Mouse (Mus musculus) lung, embryonic 14.5 days (tissue): ENCODE data around the gene Heatr9. TPM values are rescaled to one million over a fixed set of nuclear protein-coding genes. Genes with fewer than 3 reads are reported as not detected.
A peak's percentile ranks its signal among the peaks of the same experiment; 100 is the strongest.

Experiments
- ATAC-seq: fragments of 200-750 bp; cut with Nextera tagmentation; 2 replicates; pipeline ENCODE4 v1.8.0; 2017; ENCODE audit warnings: mild to moderate bottlenecking, moderate TSS enrichment, moderate library complexity; ENCODE audit not compliant: insufficient read depth
- DNase-seq: peaks from one replicate; pipeline ENCODE4 v3.0.0-alpha.2; 2015
- H3K27ac ChIP-seq: fragments of 300-500 bp; sonication (generic); 2 replicates; pipeline ENCODE4 v1.5.1; 2014; ENCODE audit warnings: low read depth, mild to moderate bottlenecking, moderate library complexity
- H3K27me3 ChIP-seq: fragments of 300-500 bp; sonication (generic); 2 replicates; pipeline ENCODE4 v1.6.1; 2014; ENCODE audit warnings: low read length, control low read depth; ENCODE audit not compliant: insufficient read depth
- H3K36me3 ChIP-seq: fragments of 300-500 bp; sonication (generic); 2 replicates; pipeline ENCODE4 v1.6.1; 2014; ENCODE audit warnings: control low read depth; ENCODE audit not compliant: insufficient read depth
- H3K4me1 ChIP-seq: fragments of 300-500 bp; sonication (generic); 2 replicates; pipeline ENCODE4 v1.6.1; 2014; ENCODE audit warnings: antibody characterized with exemption, control low read depth; ENCODE audit not compliant: insufficient read depth
- H3K4me2 ChIP-seq: fragments of 300-500 bp; sonication (generic); 2 replicates; pipeline ENCODE4 v1.6.1; 2014; ENCODE audit warnings: mild to moderate bottlenecking
- H3K4me3 ChIP-seq: fragments of 300-500 bp; sonication (generic); 2 replicates; pipeline ENCODE4 v1.5.1; 2014; ENCODE audit warnings: low read depth, low read length
- H3K9ac ChIP-seq: fragments of 300-500 bp; sonication (generic); 2 replicates; pipeline ENCODE4 v1.6.1; 2014
- H3K9me3 ChIP-seq: fragments of 300-500 bp; sonication (generic); 2 replicates; pipeline ENCODE4 v1.6.1; 2016; ENCODE audit warnings: low read depth, low read length, control low read depth
- CTCF ChIP-seq: IDR thresholded peaks from 2 replicates; pipeline ENCODE4 v1.5.1; 2016; ENCODE audit warnings: antibody characterized with exemption, low read depth
- WGBS: fragments of 180-500 bp; shearing (Covaris S2); extraction: QIAGEN DNeasy Blood & Tissue Kit; methylation state at CpG from one replicate; pipeline ENCODE4 v1.1.7; 2014; 5-methylcytosine and 5-hydroxymethylcytosine counted together
- polyA plus RNA-seq: library from polyadenylated mRNA; unstranded; fragments of >200 nt; fragmentation: Nextera tagmentation; extraction: Ambion mirVana; gene quantifications from 2 replicates; pipeline ENCODE4 v1.2.1, GENCODE M21; 2014

Gene Heatr9
- polyA plus RNA-seq, 1 experiment from 2014 or later, result 0.09 TPM

GRCm38 (mm10) chr11:83491488-83491887 is 30.5 kb downstream of the Heatr9 start:
- H3K4me1 ChIP-seq, result no peaks in the 10 kb centered on the region
- no peak overlapping the region for H3K4me2 ChIP-seq
- no peaks in the 10 kb centered on the region for H3K27me3 ChIP-seq
- no peak for ATAC-seq
- no peak overlapping the region for H3K9ac ChIP-seq
- no peaks in the 10 kb centered on the region for H3K9me3 ChIP-seq
- TF ChIP-seq CTCF, result peak; percentile 29
- 76% methylated on average over 4 of the region's 4 CpGs for whole genome bisulfite sequencing
- peak; percentile 17 for DNase-seq
- H3K27ac ChIP-seq, result no peak overlapping the region
- no peak overlapping the region for H3K4me3 ChIP-seq
- peaks cover 52% of the 10 kb centered on the region for H3K36me3 ChIP-seq

- Histone ChIP-seq H3K9ac (peak overlapping the region; percentile 87), H3K4me3 (peak overlapping the region; percentile 96), H3K27me3 (no peaks in the 10 kb centered on the region), H3K27ac (peak overlapping the region; percentile 91), H3K36me3 (peaks cover 17% of the 10 kb centered on the region), H3K4me2 (peak overlapping the region; percentile 94), H3K4me1 (0 out of 2 replicates have a peak, but pooled peaks cover 5% of the 10 kb centered on the region), H3K9me3 (no peaks in the 10 kb centered on the region)
- WGBS, result under 1% methylated on average over 50 of the region's 52 CpGs
- ATAC-seq (peak; percentile 85), DNase-seq (peak; percentile 37)
- no peak for TF ChIP-seq CTCF
These were observed 48.5 kb downstream of the Heatr9 start for GRCm38 (mm10) chr11:83473235-83474016.

- TF ChIP-seq CTCF, result peak; percentile 69
- peak within 1 kb of the TSS; percentile 94 for H3K4me2 ChIP-seq
- H3K9me3 ChIP-seq, result no peaks in the 10 kb centered on the region
- peak within 1 kb of the TSS; percentile 96 for H3K4me3 ChIP-seq
- under 1% methylated on average over 66 of the region's 66 CpGs for WGBS
- peak within 1 kb of the TSS; percentile 91 for H3K27ac ChIP-seq
- H3K9ac ChIP-seq, result peak within 1 kb of the TSS; percentile 87
- ATAC-seq (peak; percentile 98), DNase-seq (peak; percentile 99)
- 0 out of 2 replicates have a peak, but pooled peaks cover 5% of the 10 kb centered on the region for H3K4me1 ChIP-seq
- peaks cover 14% of the 10 kb centered on the region for H3K36me3 ChIP-seq
- H3K27me3 ChIP-seq, result no peaks in the 10 kb centered on the region
These were observed 49.4 kb downstream of the Heatr9 start, which contains the start of gene Taf15 for GRCm38 (mm10) chr11:83472324-83473234. Taf15 (plus strand) TSS chr11:83473086.

GRCm38 (mm10) chr11:83471766-83472165 is 50.2 kb downstream of the Heatr9 start:
- ATAC-seq, result no peak
- Histone ChIP-seq H3K4me1 (0 out of 2 replicates have a peak, but pooled peaks cover 8% of the 10 kb centered on the region), H3K36me3 (peaks cover 10% of the 10 kb centered on the region), H3K27ac (no peak overlapping the region), H3K27me3 (no peaks in the 10 kb centered on the region), H3K9me3 (no peaks in the 10 kb centered on the region), H3K4me3 (peak overlapping the region; percentile 96; the same call in 1 of the 2 replicates), H3K4me2 (peak overlapping the region; percentile 94), H3K9ac (peak overlapping the region; percentile 87)
- TF ChIP-seq CTCF, result no peak
- no peak for DNase-seq
- 58% methylated on average over 2 of the region's 2 CpGs for WGBS

GRCm38 (mm10) chr11:83468765-83469164 is 53.2 kb downstream of the Heatr9 start:
- ATAC-seq, result no peak

GRCm38 (mm10) chr11:83467120-83467652 is 54.8 kb downstream of the Heatr9 start:
- H3K4me1 ChIP-seq, result 0 out of 2 replicates have a peak, but pooled peaks cover 3% of the 10 kb centered on the region
- WGBS, result 38% methylated on average over 11 of the region's 11 CpGs
- 0 out of 2 replicates have a peak overlapping the region, but pooled peaks have one; percentile 5 for H3K27ac ChIP-seq
- H3K9ac ChIP-seq, result no peak overlapping the region
- peak; percentile 79 for DNase-seq
- no peak overlapping the region for H3K4me2 ChIP-seq
- H3K9me3 ChIP-seq, result no peaks in the 10 kb centered on the region
- ATAC-seq, result peak; percentile 50
- H3K36me3 ChIP-seq, result no peaks in the 10 kb centered on the region
- no peak overlapping the region for H3K4me3 ChIP-seq
- TF ChIP-seq CTCF, result no peak
- peaks cover 25% of the 10 kb centered on the region for H3K27me3 ChIP-seq

More at GRCm38 (mm10) chr11:83468765-83469164, 53.2 kb downstream of the Heatr9 start:
- Histone ChIP-seq H3K9ac (no peak overlapping the region), H3K27me3 (peaks cover 12% of the 10 kb centered on the region), H3K4me2 (no peak overlapping the region), H3K36me3 (no peaks in the 10 kb centered on the region), H3K27ac (no peak overlapping the region), H3K9me3 (no peaks in the 10 kb centered on the region), H3K4me1 (0 out of 2 replicates have a peak, but pooled peaks cover 3% of the 10 kb centered on the region), H3K4me3 (no peak overlapping the region)
- DNase-seq, result no peak
- no peak for TF ChIP-seq CTCF
- WGBS, result 85% methylated on average over 3 of the region's 3 CpGs
